Mouse (Mus musculus): ENCODE results near the gene Ranbp3. TPM values are rescaled to one million over a fixed set of nuclear protein-coding genes. Genes with fewer than 3 reads are reported as not detected.

Ranbp3 gene
- polyA plus RNA-seq, 1 experiment from 2014 or later = 105 TPM

Other genes with a start within 250 kb of the Ranbp3 start
- gene Ptprs, start 196.8 kb upstream of the Ranbp3 start, polyA plus RNA-seq (2014; fragmentation: Nextera tagmentation; extraction: Ambion mirVana) = 80.1 and 81.5 TPM in 2 replicates
- gene Znrf4, start 160.9 kb upstream of the Ranbp3 start, polyA plus RNA-seq (2014; fragmentation: Nextera tagmentation; extraction: Ambion mirVana) = not detected in 2 replicates
- 0.70 and 0.77 TPM in 2 replicates for gene Gm20219, start 118.9 kb upstream of the Ranbp3 start, polyA plus RNA-seq (2014; fragmentation: Nextera tagmentation; extraction: Ambion mirVana)
- gene Safb2, start 88.7 kb upstream of the Ranbp3 start, polyA plus RNA-seq (2014; fragmentation: Nextera tagmentation; extraction: Ambion mirVana) = 37.2 and 45.3 TPM in 2 replicates
- gene Safb, start 88.5 kb upstream of the Ranbp3 start, polyA plus RNA-seq (2014; fragmentation: Nextera tagmentation; extraction: Ambion mirVana) = 94.1 and 109 TPM in 2 replicates
- 209 and 219 TPM in 2 replicates for gene 2410015M20Rik, start 63.5 kb upstream of the Ranbp3 start, polyA plus RNA-seq (2014; fragmentation: Nextera tagmentation; extraction: Ambion mirVana)
- gene Rpl36, start 59.9 kb upstream of the Ranbp3 start, polyA plus RNA-seq (2014; fragmentation: Nextera tagmentation; extraction: Ambion mirVana) = 1,376 and 1,538 TPM in 2 replicates
- 48.3 and 49.5 TPM in 2 replicates for gene Lonp1, start 46.4 kb upstream of the Ranbp3 start, polyA plus RNA-seq (2014; fragmentation: Nextera tagmentation; extraction: Ambion mirVana)
- 0.70 and 0.71 TPM in 2 replicates for gene Catsperd, start 45.2 kb upstream of the Ranbp3 start, polyA plus RNA-seq (2014; fragmentation: Nextera tagmentation; extraction: Ambion mirVana)
- gene Ndufa11, start 44.5 kb downstream of the Ranbp3 start, polyA plus RNA-seq (2014; fragmentation: Nextera tagmentation; extraction: Ambion mirVana) = 352 and 362 TPM in 2 replicates
- 14.7 and 15.5 TPM in 2 replicates for gene Vmac, start 44.7 kb downstream of the Ranbp3 start, polyA plus RNA-seq (2014; fragmentation: Nextera tagmentation; extraction: Ambion mirVana)
- gene Nrtn, start 84.2 kb downstream of the Ranbp3 start, polyA plus RNA-seq (2014; fragmentation: Nextera tagmentation; extraction: Ambion mirVana) = 6.7 and 7.8 TPM in 2 replicates
- 30.1 and 32.3 TPM in 2 replicates for gene Dus3l, start 91.5 kb downstream of the Ranbp3 start, polyA plus RNA-seq (2014; fragmentation: Nextera tagmentation; extraction: Ambion mirVana)
- 0.66 and 0.72 TPM in 2 replicates for gene Prr22, start 97.0 kb downstream of the Ranbp3 start, polyA plus RNA-seq (2014; fragmentation: Nextera tagmentation; extraction: Ambion mirVana)
- 2.3 and 2.4 TPM in 2 replicates for gene Rfx2, start 157.7 kb downstream of the Ranbp3 start, polyA plus RNA-seq (2014; fragmentation: Nextera tagmentation; extraction: Ambion mirVana)
- gene Acsbg2, start 201.2 kb downstream of the Ranbp3 start, polyA plus RNA-seq (2014; fragmentation: Nextera tagmentation; extraction: Ambion mirVana) = not detected in 2 replicates
- 0.13 and 0.22 TPM in 2 replicates for gene 1700061G19Rik, start 202.2 kb downstream of the Ranbp3 start, polyA plus RNA-seq (2014; fragmentation: Nextera tagmentation; extraction: Ambion mirVana)

All from embryonic facial prominence, embryonic 11.5 days (tissue).